Mouse (Mus musculus) myocyte (in vitro differentiated cells): ENCODE data around the gene Olfr523.

Experiments used
- MAX ChIP-seq: IDR thresholded peaks from one replicate; pipeline ENCODE4 v1.6.1; 2011; ENCODE audit warnings: low read depth, mild to moderate bottlenecking, control low read depth
- POLR2A ChIP-seq: IDR thresholded peaks from one replicate; pipeline ENCODE4 v1.6.1; 2011; ENCODE audit warnings: low read depth, mild to moderate bottlenecking, control low read depth, moderate library complexity; ENCODE audit not compliant: insufficient read length
- SRF ChIP-seq: IDR thresholded peaks from one replicate; pipeline ENCODE4 v1.6.1; 2011; ENCODE audit warnings: low read depth; ENCODE audit not compliant: control insufficient read depth, insufficient read length
- TCF12 ChIP-seq: IDR thresholded peaks from one replicate; pipeline ENCODE4 v1.6.1; 2011; ENCODE audit warnings: mild to moderate bottlenecking, control low read depth; ENCODE audit not compliant: poor library complexity, insufficient read depth, severe bottlenecking
- USF1 ChIP-seq: IDR thresholded peaks from one replicate; pipeline ENCODE4 v1.6.1; 2011; ENCODE audit warnings: low read depth, mild to moderate bottlenecking, control low read depth, moderate library complexity

DNA sequence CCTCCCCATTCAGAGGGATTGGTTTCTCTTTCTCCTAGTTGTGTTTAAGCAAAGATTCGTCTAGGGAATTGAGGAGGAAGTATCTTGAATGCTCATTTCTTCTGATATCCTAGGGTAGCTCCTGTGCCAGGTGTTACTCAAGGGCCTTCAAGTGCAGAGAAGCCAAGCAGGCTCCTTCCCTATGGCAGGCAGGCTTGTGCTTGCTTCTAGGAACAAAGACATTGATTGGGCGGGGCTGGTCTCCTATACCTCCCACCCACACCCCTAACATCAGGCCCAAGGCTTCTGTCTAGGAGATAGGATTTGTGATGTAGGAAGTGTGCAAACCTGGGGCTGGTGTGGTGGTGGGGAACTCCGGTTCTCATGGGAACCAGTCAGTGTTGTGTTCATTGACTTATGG lies 46.1 kb upstream of the Olfr523 start:
- TF ChIP-seq POLR2A = no peak
- TF ChIP-seq MAX = no peak
- no peak for TF ChIP-seq SRF
- TF ChIP-seq USF1 = no peak
- no peak for TF ChIP-seq TCF12
